9 mouse cellular contexts compared by ENCODE assay signal in genomic region chr11:32087376-32087775, GRCm38 (mm10).
DNase-seq lines count a peak whose midpoint lies in the region; ATAC-seq lines count a peak whose summit lies in the region.
"Had no signal": no experiment of that assay in that cellular context is flagged by ENCODE, and none has a peak within 500 bp of the region (broad histone marks: within the 10 kb centered on the region; RNA-seq: fewer than 3 reads in every experiment).

No protein-coding gene starts in this region.

- intact Hi-C loops in heart, postnatal 36 days (cut with DNase I) = no loop called here

- H3K9me3 ChIP-seq in forebrain, embryonic 16.5 days (ENCODE audit: control insufficient read depth, low read length) = no peaks in the 10 kb centered on the region
- H3K9me3 ChIP-seq: liver, embryonic 15.5 days had no signal

- no peak overlapping the region for H3K9ac ChIP-seq in forebrain, embryonic 16.5 days (replicated peaks; ENCODE audit: low read depth, low read length)
- H3K9ac ChIP-seq: liver, embryonic 15.5 days had no signal

- WGBS in forebrain, embryonic 16.5 days = 0% methylated on average over 2 of the region's 2 CpGs

- no peak overlapping the region for H3K4me3 ChIP-seq in forebrain, embryonic 16.5 days (replicated peaks; ENCODE audit: low read length)
- H3K4me3 ChIP-seq: liver, embryonic 15.5 days had no signal

- H3K4me1 ChIP-seq in forebrain, embryonic 16.5 days (replicated peaks; ENCODE audit: control insufficient read depth, insufficient read depth, low read length) = peaks cover 19% of the 10 kb centered on the region
- H3K4me1 ChIP-seq: liver, embryonic 15.5 days had no signal

- no peaks in the 10 kb centered on the region for H3K27me3 ChIP-seq in forebrain, embryonic 16.5 days (replicated peaks; ENCODE audit: control insufficient read depth, insufficient read depth, low read length)
- H3K27me3 ChIP-seq: liver, embryonic 15.5 days had no signal

- ATAC-seq in forebrain, embryonic 16.5 days = peak; percentile 97

- no peak overlapping the region for H3K4me2 ChIP-seq in forebrain, embryonic 16.5 days (ENCODE audit: low read length)
- H3K4me2 ChIP-seq: liver, embryonic 15.5 days had no signal

- DNase-seq in brain, embryonic 18.5 days (ENCODE audit: low read depth, low spot score) = peak; percentile 89
- peak; percentile 60 to 89 for DNase-seq in layer of hippocampus, postnatal 14 days (ENCODE audit: low spot score in 2 of 2)
- DNase-seq in naive thymus-derived CD4-positive, alpha-beta T cell, adult 2 months (ENCODE audit: low read depth) = peak; percentile 33
- DNase-seq in gastrocnemius, postnatal 25 days = no peak
- no peak for DNase-seq in heart, adult 18-20 months
- DNase-seq in heart, postnatal 36 days = no peak
- DNase-seq in gastrocnemius, postnatal 10 days = no peak

- peak overlapping the region; percentile 87 for H3K27ac ChIP-seq in forebrain, embryonic 16.5 days (ENCODE audit: low read length)
- H3K27ac ChIP-seq: liver, embryonic 15.5 days had no signal

- no peaks in the 10 kb centered on the region for H3K36me3 ChIP-seq in forebrain, embryonic 16.5 days (ENCODE audit: control insufficient read depth, insufficient read depth)
- H3K36me3 ChIP-seq: liver, embryonic 15.5 days had no signal

Comparison
In these comparisons a context has a peak if more than half of its experiments do, and no peak if none do; other contexts are left out.
1. DNase-seq: peak in brain, embryonic 18.5 days (single experiment), layer of hippocampus, postnatal 14 days (2 of 2) and naive thymus-derived CD4-positive, alpha-beta T cell, adult 2 months (single experiment); none in gastrocnemius, postnatal 25 days (single experiment), heart, adult 18-20 months (0 of 2), heart, postnatal 36 days (0 of 2) and gastrocnemius, postnatal 10 days (single experiment).